Comparison of ENCODE assay signal across 24 mouse cellular contexts in the genomic region with DNA sequence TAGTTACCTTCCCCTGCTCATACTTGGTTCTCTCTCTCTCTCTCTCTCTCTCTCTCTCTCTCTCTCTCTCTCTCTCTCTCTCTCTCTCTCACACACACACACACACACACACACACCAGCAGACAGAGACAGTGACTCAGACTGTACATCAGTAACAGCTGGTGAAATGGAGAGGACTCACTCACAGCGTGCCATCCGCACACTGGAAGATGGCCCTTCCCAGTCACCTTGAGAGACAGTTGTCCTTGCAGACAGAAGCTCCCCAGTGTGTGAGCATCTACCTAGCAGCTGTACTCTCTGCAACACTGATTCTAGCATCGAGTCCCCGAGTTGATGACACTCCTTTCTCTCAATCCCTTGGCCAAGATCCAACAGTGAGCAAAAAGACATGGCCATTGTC. TPM values are rescaled to one million over a fixed set of nuclear protein-coding genes. Genes with fewer than 3 reads are reported as not detected.
DNase-seq lines count a peak whose midpoint lies in the region; ATAC-seq and TF ChIP-seq lines count a peak whose summit lies in the region.
"Had no signal": no experiment of that assay in that cellular context is flagged by ENCODE, and none has a peak within 500 bp of the region (broad histone marks: within the 10 kb centered on the region; RNA-seq: fewer than 3 reads in every experiment).

No protein-coding gene starts in this region.

- no peaks in the 10 kb centered on the region for H3K9me3 ChIP-seq in midbrain, embryonic 10.5 days (replicated peaks)
- H3K9me3 ChIP-seq in midbrain, embryonic 16.5 days (replicated peaks; ENCODE audit: control insufficient read depth, low read length, poor library complexity, severe bottlenecking): no peaks in the 10 kb centered on the region
- no peaks in the 10 kb centered on the region for H3K9me3 ChIP-seq in hindbrain, embryonic 13.5 days
- H3K9me3 ChIP-seq: embryonic facial prominence, embryonic 15.5 days; heart, embryonic 13.5 days had no signal

- H3K4me2 ChIP-seq in midbrain, embryonic 16.5 days (ENCODE audit: low read length): no peak overlapping the region
- no peak overlapping the region for H3K4me2 ChIP-seq in hindbrain, embryonic 13.5 days
- peak overlapping the region; percentile 66 for H3K4me2 ChIP-seq in myocyte (ENCODE audit: low read depth)
- H3K4me2 ChIP-seq: embryonic facial prominence, embryonic 15.5 days; heart, embryonic 13.5 days had no signal

- 89% methylated on average over 4 of the region's 4 CpGs for WGBS in midbrain, embryonic 10.5 days
- 66% methylated on average over 4 of the region's 4 CpGs for WGBS in midbrain, embryonic 16.5 days
- 76% methylated on average over 4 of the region's 4 CpGs for WGBS in hindbrain, embryonic 13.5 days

- H3K79me2 ChIP-seq in myocyte (ENCODE audit: control insufficient read depth, insufficient read depth): no peaks in the 10 kb centered on the region

- H3K27me3 ChIP-seq in midbrain, embryonic 10.5 days (ENCODE audit: low read depth, poor library complexity, severe bottlenecking): peaks cover 7% of the 10 kb centered on the region; the same call in 1 of the 2 replicates
- no peaks in the 10 kb centered on the region for H3K27me3 ChIP-seq in midbrain, embryonic 16.5 days (ENCODE audit: control insufficient read depth, insufficient read depth, low read depth, low read length)
- H3K27me3 ChIP-seq in hindbrain, embryonic 13.5 days: no peaks in the 10 kb centered on the region
- H3K27me3 ChIP-seq in myocyte (ENCODE audit: control insufficient read depth, insufficient read depth, insufficient read length): no peaks in the 10 kb centered on the region
- H3K27me3 ChIP-seq: embryonic facial prominence, embryonic 15.5 days; Patski had no signal

- H3ac ChIP-seq in myocyte (ENCODE audit: control insufficient read depth, insufficient read length): no peak overlapping the region

- peaks cover 54% of the 10 kb centered on the region for H3K4me1 ChIP-seq in midbrain, embryonic 10.5 days
- H3K4me1 ChIP-seq in midbrain, embryonic 16.5 days (ENCODE audit: control insufficient read depth, insufficient read depth, low read length): peaks cover 21% of the 10 kb centered on the region
- H3K4me1 ChIP-seq in hindbrain, embryonic 13.5 days (replicated peaks): peaks cover 30% of the 10 kb centered on the region

- H3K36me3 ChIP-seq in midbrain, embryonic 10.5 days: peaks cover 40% of the 10 kb centered on the region
- peaks cover 28% of the 10 kb centered on the region for H3K36me3 ChIP-seq in midbrain, embryonic 16.5 days (ENCODE audit: control insufficient read depth, insufficient read depth, low read length)
- peaks cover 70% of the 10 kb centered on the region for H3K36me3 ChIP-seq in hindbrain, embryonic 13.5 days
- H3K36me3 ChIP-seq in myocyte (ENCODE audit: control insufficient read depth, insufficient read depth): peaks cover 7% of the 10 kb centered on the region

- DNase-seq in midbrain, embryonic 10.5 days (ENCODE audit: low spot score): no peak
- DNase-seq in adrenal gland, postnatal 25 days: peak; percentile 23
- no peak for DNase-seq in urinary bladder, postnatal 36 days (ENCODE audit: low spot score in 2 of 2)
- DNase-seq in lung, adult 18-20 months: no peak
- DNase-seq: cerebellum, adult 11 months; cerebellum, postnatal 10 days; embryo, embryonic 11 days; gastrocnemius, adult 2 months; heart, adult 11 months; kidney, adult 8-10 months; kidney, postnatal 14 days; left cerebral cortex, postnatal 4 days; liver; lung, postnatal 10 days; right cerebral cortex, postnatal 14 days; thymus, adult 2 months had no signal

- H3K4me3 ChIP-seq in midbrain, embryonic 10.5 days: no peak overlapping the region
- no peak overlapping the region for H3K4me3 ChIP-seq in midbrain, embryonic 16.5 days (ENCODE audit: low read depth, low read length)
- no peak overlapping the region for H3K4me3 ChIP-seq in hindbrain, embryonic 13.5 days
- H3K4me3 ChIP-seq in myocyte: no peak overlapping the region
- H3K4me3 ChIP-seq: embryonic facial prominence, embryonic 15.5 days; gastrocnemius, adult 2 months; heart, embryonic 13.5 days; left cerebral cortex, adult 2 months had no signal

- TF ChIP-seq POLR2A in myocyte (IDR thresholded peaks at IDR 0.05; ENCODE audit: insufficient read length, low read depth): no peak

- no peak overlapping the region for H3K9ac ChIP-seq in midbrain, embryonic 16.5 days (ENCODE audit: low read depth, low read length)
- H3K9ac ChIP-seq in hindbrain, embryonic 13.5 days: no peak overlapping the region
- H3K9ac ChIP-seq: embryonic facial prominence, embryonic 15.5 days; heart, embryonic 13.5 days had no signal

- no peak for ATAC-seq in midbrain, embryonic 16.5 days
- no peak for ATAC-seq in hindbrain, embryonic 13.5 days (ENCODE audit: low FRiP score)
- ATAC-seq: activated CD4-positive, CD25-positive, alpha-beta regulatory T cell, adult 4 months; Patski had no signal

- peak overlapping the region; percentile 61 for H3K27ac ChIP-seq in midbrain, embryonic 10.5 days (replicated peaks)
- no peak overlapping the region; the same call in 1 of the 2 replicates for H3K27ac ChIP-seq in midbrain, embryonic 16.5 days (ENCODE audit: low read length)
- H3K27ac ChIP-seq in hindbrain, embryonic 13.5 days: peak overlapping the region; percentile 69; the same call in 1 of the 2 replicates
- H3K27ac ChIP-seq: embryonic facial prominence, embryonic 15.5 days; gastrocnemius, adult 2 months; heart, embryonic 13.5 days had no signal

TF ChIP-seq in myocyte, 11 proteins besides CTCF, POLR2A, EP300 and RAD21:
- TF ChIP-seq SRF (IDR thresholded peaks at IDR 0.05; ENCODE audit: control insufficient read depth, insufficient read length, low read depth) (no peak), USF1 (IDR thresholded peaks at IDR 0.05; ENCODE audit: low read depth) (no peak), TCF3 (IDR thresholded peaks at IDR 0.05; ENCODE audit: insufficient read length, low read depth) (peak; percentile 85), REST (IDR thresholded peaks at IDR 0.05; ENCODE audit: insufficient read depth, insufficient read length) (no peak), MYOG (IDR thresholded peaks at IDR 0.05; ENCODE audit: control insufficient read depth in 1 of 3, insufficient read depth in 1 of 3, insufficient read length in 2 of 3, low read depth in 2 of 3) (peak; percentile 81 to 94 (median 93)), MAX (IDR thresholded peaks at IDR 0.05; ENCODE audit: low read depth) (no peak), CEBPB (IDR thresholded peaks at IDR 0.05; ENCODE audit: insufficient read depth, poor library complexity, severe bottlenecking) (no peak), E2F4 (IDR thresholded peaks at IDR 0.05; ENCODE audit: insufficient read depth) (no peak), TCF12 (IDR thresholded peaks at IDR 0.05; ENCODE audit: insufficient read depth, poor library complexity, severe bottlenecking) (peak; percentile 77), MYOD1 (IDR thresholded peaks at IDR 0.05; ENCODE audit: control insufficient read depth in 1 of 3, insufficient read length in 2 of 3, low read depth in 2 of 3) (peak; percentile 86 to 95 (median 92)), POLR2AphosphoS2 (IDR thresholded peaks at IDR 0.05; ENCODE audit: insufficient read length, low read depth) (no peak)

RNA-seq across cellular contexts. Expression of a gene that starts 35.6 kb away (rescaled TPM):
- polyA plus RNA-seq in midbrain, embryonic 10.5 days (2016; fragmentation: Nextera tagmentation; extraction: Ambion mirVana): 27.8 and 42.4 TPM in 2 replicates
- polyA plus RNA-seq in midbrain, embryonic 16.5 days (2015; fragmentation: Nextera tagmentation; extraction: Ambion mirVana): 340 and 355 TPM in 2 replicates
- 32.8 and 33.7 TPM in 2 replicates for total RNA-seq in adrenal gland, postnatal 25 days (2021)
- polyA plus RNA-seq in hindbrain, embryonic 13.5 days (2015; fragmentation: Nextera tagmentation; extraction: Ambion mirVana): 267 and 274 TPM in 2 replicates
- polyA plus RNA-seq in myocyte (2012; fragmentation: generic; extraction: Trizol): 57.5 TPM
